Mouse (Mus musculus): ENCODE results near the gene Cetn2. TPM values are rescaled to one million over a fixed set of nuclear protein-coding genes. Genes with fewer than 3 reads are reported as not detected.

Cetn2 gene
- polyA plus RNA-seq (2012; rRNA removed) = 51.8 and 79.7 TPM in 2 replicates

GRCm38 (mm10) chrX:72917884-72918681 lies at the start of gene Cetn2, which contains the start of gene Nsdhl:
Gene Cetn2, minus strand, starts transcription at chrX:72918411.
Gene Nsdhl, plus strand, starts transcription at chrX:72918557.

Other genes with a start within 250 kb of the Cetn2 start
- gene Gabrq, start 93.2 kb downstream of the Cetn2 start, polyA plus RNA-seq (2012; rRNA removed) = 0.76 and 1.1 TPM in 2 replicates
- 29.0 and 46.0 TPM in 2 replicates for gene Nsdhl, start 146 bp upstream of the Cetn2 start, polyA plus RNA-seq (2012; rRNA removed)
- 2.4 and 4.9 TPM in 2 replicates for gene Zfp185, start 68.9 kb upstream of the Cetn2 start, polyA plus RNA-seq (2012; rRNA removed)
- gene Pnma5, start 118.7 kb upstream of the Cetn2 start, polyA plus RNA-seq (2012; rRNA removed) = 0.04 TPM in 2 replicates
- gene Pnma3, start 146.4 kb upstream of the Cetn2 start, polyA plus RNA-seq (2012; rRNA removed) = 2.8 and 3.4 TPM in 2 replicates
- gene Xlr4a, start 164.1 kb upstream of the Cetn2 start, polyA plus RNA-seq (2012; rRNA removed) = 0.71 and 2.6 TPM in 2 replicates
- 1.7 and 3.5 TPM in 2 replicates for gene Xlr3a, start 178.7 kb upstream of the Cetn2 start, polyA plus RNA-seq (2012; rRNA removed)
- 0.16 and 0.46 TPM in 2 replicates for gene Gm14685, start 198.6 kb upstream of the Cetn2 start, polyA plus RNA-seq (2012; rRNA removed)
- not detected in 2 replicates for gene Xlr5b, start 230.4 kb upstream of the Cetn2 start, polyA plus RNA-seq (2012; rRNA removed)
- 0.04 TPM in 1 of 2 replicates, not detected in the other for gene DXBay18, start 231.0 kb upstream of the Cetn2 start, polyA plus RNA-seq (2012; rRNA removed)

Measured in central nervous system, embryonic 11.5 days (tissue).